Mouse (Mus musculus): ENCODE measurements around the gene Ncor1. TPM values are rescaled to one million over a fixed set of nuclear protein-coding genes. Genes with fewer than 3 reads are reported as not detected.
A peak's percentile ranks its signal among the peaks of the same experiment; 100 is the strongest.

Ncor1 gene
- polyA plus RNA-seq, 1 experiment, result 214 TPM

DNA sequence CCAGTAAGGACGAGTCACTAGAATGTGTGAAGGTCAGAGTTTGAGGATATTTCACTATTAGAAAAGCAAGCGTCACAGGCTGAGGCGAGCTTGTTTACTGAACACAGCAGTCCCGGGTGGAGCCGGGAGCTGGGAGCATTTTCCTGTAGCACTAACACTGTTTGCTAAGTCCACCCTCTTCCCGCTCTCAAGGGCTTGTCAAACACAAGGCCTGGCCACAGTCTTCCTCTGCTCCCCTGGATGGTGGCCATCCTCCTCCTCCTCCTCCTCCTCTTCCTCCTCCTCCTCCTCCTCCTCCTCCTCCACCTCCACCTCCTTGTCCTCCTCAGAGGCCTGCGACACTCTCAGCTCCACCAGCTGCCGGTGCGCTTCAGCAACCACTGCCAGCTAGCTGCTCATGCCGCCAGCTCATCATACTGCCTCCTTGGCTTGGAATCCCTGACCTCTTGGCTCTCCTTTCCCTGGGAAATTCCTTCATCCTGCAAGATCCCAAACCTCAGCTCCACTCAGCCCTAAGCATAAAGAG is 37.0 kb upstream of the Ncor1 start:
- Histone ChIP-seq H3K27ac (ENCODE audit: control insufficient read depth, insufficient read depth, low read length) (peak overlapping the region; percentile 94), H3K27me3 (ENCODE audit: control insufficient read depth, insufficient read depth, low read length) (no peaks in the 10 kb centered on the region), H3K4me1 (replicated peaks; ENCODE audit: control insufficient read depth, insufficient read depth, low read length) (peaks cover 23% of the 10 kb centered on the region), H3K36me3 (ENCODE audit: control insufficient read depth, insufficient read depth, low read length) (no peaks in the 10 kb centered on the region), H3K4me3 (ENCODE audit: control insufficient read depth, insufficient read depth, low read length) (no peak overlapping the region)
- peak; percentile 19 for DNase-seq
- WGBS, result 74% methylated on average over 9 of the region's 10 CpGs
- TF ChIP-seq POLR2A (IDR thresholded peaks at IDR 0.05; ENCODE audit: control insufficient read depth, extremely low read depth, insufficient read depth, low read length, poor library complexity), result no peak
- no peak for TF ChIP-seq CTCF (IDR thresholded peaks at IDR 0.05; ENCODE audit: borderline replicate concordance, control insufficient read depth, extremely low read depth, insufficient read depth, low read length, poor library complexity)

DNA sequence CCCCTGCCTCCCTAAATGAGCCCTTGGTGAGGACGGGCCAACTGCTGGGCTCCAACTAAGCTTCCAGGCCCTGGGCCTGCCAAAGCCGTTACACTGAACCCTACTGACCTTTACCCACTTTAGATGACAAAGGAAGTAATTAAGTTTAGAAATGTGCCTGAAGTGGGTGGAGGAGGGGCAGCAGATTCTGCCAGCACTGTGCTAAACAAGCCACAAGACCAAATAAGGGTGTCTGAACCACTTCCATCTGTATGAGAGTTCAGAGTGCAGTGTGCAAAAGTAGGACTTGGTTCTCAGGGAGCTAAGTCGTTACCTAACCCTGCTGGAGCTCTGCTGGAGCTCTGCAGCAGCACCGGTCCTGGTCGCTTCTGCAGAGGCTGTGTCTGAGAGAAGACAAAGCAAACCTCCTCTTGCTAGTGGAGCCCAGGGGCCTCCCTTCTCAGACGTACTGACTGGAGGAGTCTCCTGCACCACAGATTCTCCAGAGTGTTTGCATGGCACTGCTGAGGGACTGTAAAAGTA is 36.5 kb upstream of the Ncor1 start:
- peak; percentile 71 for DNase-seq
- TF ChIP-seq CTCF (IDR thresholded peaks at IDR 0.05; ENCODE audit: borderline replicate concordance, control insufficient read depth, extremely low read depth, insufficient read depth, low read length, poor library complexity) (no peak), POLR2A (IDR thresholded peaks at IDR 0.05; ENCODE audit: control insufficient read depth, extremely low read depth, insufficient read depth, low read length, poor library complexity) (0 out of 2 replicates have a peak, but pooled peaks have one; percentile 24)
- Histone ChIP-seq H3K27ac (ENCODE audit: control insufficient read depth, insufficient read depth, low read length) (peak overlapping the region; percentile 94), H3K4me1 (replicated peaks; ENCODE audit: control insufficient read depth, insufficient read depth, low read length) (peaks cover 24% of the 10 kb centered on the region), H3K4me3 (ENCODE audit: control insufficient read depth, insufficient read depth, low read length) (no peak overlapping the region), H3K36me3 (ENCODE audit: control insufficient read depth, insufficient read depth, low read length) (no peaks in the 10 kb centered on the region), H3K27me3 (ENCODE audit: control insufficient read depth, insufficient read depth, low read length) (no peaks in the 10 kb centered on the region)
- WGBS, result 2% methylated on average over 6 of the region's 6 CpGs

DNA sequence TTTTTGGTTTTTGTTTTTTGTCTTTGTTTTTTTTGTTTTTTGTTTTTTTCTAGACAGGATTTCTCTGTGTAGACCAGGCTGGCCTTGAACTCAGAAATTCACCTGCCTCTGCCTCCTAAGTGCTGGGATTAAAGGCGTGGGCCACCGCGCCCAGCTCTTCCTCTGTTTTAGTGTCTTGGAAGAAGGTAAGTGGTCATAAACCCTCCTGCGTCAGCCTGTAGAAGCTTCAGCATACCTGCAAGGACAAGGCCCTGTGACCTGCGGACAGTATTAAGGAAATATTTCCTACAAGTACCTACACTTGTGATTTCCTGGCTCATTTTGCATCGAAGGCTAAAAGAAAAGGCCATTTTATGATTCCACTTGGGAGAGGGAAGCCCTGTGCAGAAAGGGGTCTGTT is 35.4 kb upstream of the Ncor1 start:
- Histone ChIP-seq H3K27me3 (ENCODE audit: control insufficient read depth, insufficient read depth, low read length) (no peaks in the 10 kb centered on the region), H3K4me3 (ENCODE audit: control insufficient read depth, insufficient read depth, low read length) (no peak overlapping the region), H3K4me1 (replicated peaks; ENCODE audit: control insufficient read depth, insufficient read depth, low read length) (peaks cover 27% of the 10 kb centered on the region), H3K36me3 (ENCODE audit: control insufficient read depth, insufficient read depth, low read length) (no peaks in the 10 kb centered on the region), H3K27ac (ENCODE audit: control insufficient read depth, insufficient read depth, low read length) (no peak overlapping the region)
- TF ChIP-seq CTCF (IDR thresholded peaks at IDR 0.05; ENCODE audit: borderline replicate concordance, control insufficient read depth, extremely low read depth, insufficient read depth, low read length, poor library complexity) (no peak), POLR2A (IDR thresholded peaks at IDR 0.05; ENCODE audit: control insufficient read depth, extremely low read depth, insufficient read depth, low read length, poor library complexity) (no peak)
- no peak for DNase-seq
- WGBS, result 98% methylated on average over 6 of the region's 6 CpGs

DNA sequence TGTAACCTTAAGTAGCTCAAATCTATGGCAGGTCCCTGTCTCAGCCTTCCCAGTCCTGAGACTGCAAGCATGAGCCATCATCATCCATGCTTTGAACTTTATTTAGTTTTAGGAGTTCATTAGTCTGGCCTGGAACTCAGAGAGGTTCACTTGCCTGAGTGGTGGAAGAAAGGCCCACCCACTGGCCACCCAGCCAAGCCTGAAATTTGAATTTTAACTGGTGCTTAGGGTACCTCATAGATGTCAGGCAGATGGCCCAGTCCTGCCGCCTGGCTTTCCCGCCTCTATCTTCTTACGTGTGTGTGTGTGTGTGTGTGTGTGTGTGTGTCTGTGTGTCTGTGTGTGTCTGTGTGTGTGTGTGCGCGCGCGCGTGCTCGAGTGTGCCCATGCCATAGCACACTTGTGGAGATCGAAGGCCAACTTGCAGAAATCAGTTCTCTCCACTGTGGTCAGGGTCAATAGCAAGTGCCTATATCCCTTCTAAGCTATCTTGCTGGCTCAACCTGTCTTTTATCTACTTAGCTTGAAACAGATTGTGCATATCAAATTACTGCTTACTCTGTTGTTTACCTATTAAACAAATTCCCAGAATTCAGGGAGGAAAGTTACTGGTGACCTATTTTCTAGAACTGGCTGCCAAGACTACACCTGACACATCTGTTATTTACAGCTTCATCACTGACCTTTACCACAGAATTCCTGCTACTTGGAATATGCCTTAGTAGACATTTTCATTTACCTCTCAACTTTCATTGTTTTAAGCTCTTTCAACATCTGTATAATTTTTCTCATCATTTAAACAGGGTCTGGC is 29.4 kb upstream of the Ncor1 start:
- H3K27ac ChIP-seq (ENCODE audit: control insufficient read depth, insufficient read depth, low read length), result no peak overlapping the region
- WGBS, result 97% methylated on average over 10 of the region's 10 CpGs
- DNase-seq, result no peak

DNA sequence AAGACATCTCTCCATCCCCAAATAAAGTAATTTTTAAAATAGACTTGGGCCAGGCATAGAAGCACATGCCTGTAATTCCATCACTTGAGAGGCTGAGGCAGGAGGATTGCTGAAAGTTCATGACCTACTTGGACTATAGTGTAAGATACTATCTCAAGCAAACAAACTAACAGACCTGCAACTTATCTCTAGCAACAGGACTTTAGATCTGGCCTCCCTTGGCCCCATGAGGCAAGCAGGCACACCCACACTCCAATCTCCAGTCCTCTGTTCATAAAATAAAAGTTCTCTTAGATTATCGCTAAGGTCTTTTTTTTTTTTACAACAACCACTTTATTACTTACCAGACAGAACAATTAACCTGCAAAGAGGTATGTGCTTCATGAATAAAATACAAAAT is 28.6 kb upstream of the Ncor1 start:
- 100% methylated on average over 1 of the region's 1 CpGs for WGBS

More for the DNA sequence above, 29.4 kb upstream of the Ncor1 start:
- Histone ChIP-seq H3K4me1 (replicated peaks; ENCODE audit: control insufficient read depth, insufficient read depth, low read length) (peaks cover 8% of the 10 kb centered on the region), H3K4me3 (ENCODE audit: control insufficient read depth, insufficient read depth, low read length) (no peak overlapping the region), H3K36me3 (ENCODE audit: control insufficient read depth, insufficient read depth, low read length) (no peaks in the 10 kb centered on the region), H3K27me3 (ENCODE audit: control insufficient read depth, insufficient read depth, low read length) (no peaks in the 10 kb centered on the region)
- TF ChIP-seq CTCF (IDR thresholded peaks at IDR 0.05; ENCODE audit: borderline replicate concordance, control insufficient read depth, extremely low read depth, insufficient read depth, low read length, poor library complexity), result no peak
- no peak for TF ChIP-seq POLR2A (IDR thresholded peaks at IDR 0.05; ENCODE audit: control insufficient read depth, extremely low read depth, insufficient read depth, low read length, poor library complexity)

DNA sequence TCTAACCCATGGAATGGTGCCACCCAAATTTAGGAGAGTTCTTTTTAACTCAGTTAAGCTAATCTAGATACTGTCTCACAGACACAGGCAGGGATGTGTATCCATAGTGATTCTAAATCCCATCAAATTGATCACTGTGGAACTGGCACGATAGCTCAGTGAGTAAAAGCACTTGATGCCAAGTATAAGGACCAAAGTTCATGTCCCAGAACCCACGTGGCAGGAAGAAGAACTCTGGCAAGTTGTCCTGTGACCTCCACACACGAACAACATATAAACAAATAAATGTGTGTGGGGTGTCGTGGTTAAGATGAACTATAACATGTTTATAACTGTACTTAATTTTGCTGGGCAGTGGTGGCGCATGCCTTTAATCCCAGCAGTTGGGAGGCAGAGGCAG is 21.2 kb upstream of the Ncor1 start:
- no peak for DNase-seq
- Histone ChIP-seq H3K27me3 (ENCODE audit: control insufficient read depth, insufficient read depth, low read length) (no peaks in the 10 kb centered on the region), H3K36me3 (ENCODE audit: control insufficient read depth, insufficient read depth, low read length) (no peaks in the 10 kb centered on the region), H3K4me1 (replicated peaks; ENCODE audit: control insufficient read depth, insufficient read depth, low read length) (0 out of 2 replicates have a peak, but pooled peaks cover 2% of the 10 kb centered on the region), H3K27ac (ENCODE audit: control insufficient read depth, insufficient read depth, low read length) (no peak overlapping the region), H3K4me3 (ENCODE audit: control insufficient read depth, insufficient read depth, low read length) (no peak overlapping the region)
- WGBS, result 93% methylated on average over 5 of the region's 5 CpGs
- TF ChIP-seq CTCF (IDR thresholded peaks at IDR 0.05; ENCODE audit: borderline replicate concordance, control insufficient read depth, extremely low read depth, insufficient read depth, low read length, poor library complexity), result no peak
- TF ChIP-seq POLR2A (IDR thresholded peaks at IDR 0.05; ENCODE audit: control insufficient read depth, extremely low read depth, insufficient read depth, low read length, poor library complexity), result no peak

More for the DNA sequence above, 28.6 kb upstream of the Ncor1 start:
- H3K4me3 ChIP-seq (ENCODE audit: control insufficient read depth, insufficient read depth, low read length), result no peak overlapping the region
- TF ChIP-seq POLR2A (IDR thresholded peaks at IDR 0.05; ENCODE audit: control insufficient read depth, extremely low read depth, insufficient read depth, low read length, poor library complexity) (no peak), CTCF (IDR thresholded peaks at IDR 0.05; ENCODE audit: borderline replicate concordance, control insufficient read depth, extremely low read depth, insufficient read depth, low read length, poor library complexity) (no peak)
- H3K27me3 ChIP-seq (ENCODE audit: control insufficient read depth, insufficient read depth, low read length), result no peaks in the 10 kb centered on the region
- H3K4me1 ChIP-seq (replicated peaks; ENCODE audit: control insufficient read depth, insufficient read depth, low read length), result peaks cover 8% of the 10 kb centered on the region
- DNase-seq, result no peak
- no peaks in the 10 kb centered on the region for H3K36me3 ChIP-seq (ENCODE audit: control insufficient read depth, insufficient read depth, low read length)
- no peak overlapping the region for H3K27ac ChIP-seq (ENCODE audit: control insufficient read depth, insufficient read depth, low read length)
